Mouse (Mus musculus): ENCODE data around the gene Ofcc1. TPM values are rescaled to one million over a fixed set of nuclear protein-coding genes. Genes with fewer than 3 reads are reported as not detected.

The Ofcc1 gene
- polyA plus RNA-seq, 1 experiment = not detected

DNA sequence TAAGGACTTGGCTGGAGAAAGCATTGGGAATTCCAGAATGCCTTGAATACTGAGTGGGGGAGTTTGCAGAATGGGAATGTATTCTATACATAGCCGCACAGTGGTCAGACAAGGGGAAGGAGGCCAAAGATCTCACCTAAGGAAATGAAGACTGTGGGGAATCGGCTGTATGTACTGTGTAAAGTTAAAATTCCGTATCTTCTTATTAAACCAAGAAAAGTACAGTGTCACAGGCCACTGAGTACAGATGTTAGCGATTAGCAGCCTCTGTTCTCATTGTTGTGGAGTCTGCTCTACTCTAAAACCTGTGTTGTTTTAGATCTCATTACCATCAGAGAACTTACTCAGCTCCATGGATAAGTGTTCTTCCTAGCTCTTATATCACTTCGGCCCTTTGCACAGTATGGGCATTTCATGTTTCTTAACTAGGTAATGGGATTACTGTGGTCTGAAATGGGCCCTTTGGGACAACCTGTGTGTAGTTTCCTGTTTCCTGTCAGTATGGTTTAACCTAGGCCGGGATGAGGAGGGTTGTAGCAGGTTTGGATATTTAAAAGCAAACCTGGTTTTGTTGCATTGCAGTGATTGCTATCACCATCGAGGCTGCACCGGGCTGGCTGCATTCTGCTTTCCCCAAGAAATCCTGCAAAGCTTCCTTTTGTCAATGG lies 392.8 kb downstream of the Ofcc1 start:
- H3K9me3 ChIP-seq (ENCODE audit: control insufficient read depth, low read length) = no peaks in the 10 kb centered on the region; the same call in 1 of the 2 replicates
- no peak overlapping the region for H3K4me3 ChIP-seq (replicated peaks)
- no peaks in the 10 kb centered on the region for H3K4me1 ChIP-seq (ENCODE audit: control insufficient read depth)
- TF ChIP-seq TAL1 (IDR thresholded peaks at IDR 0.05; ENCODE audit: low read length) (no peak), GATA1 (IDR thresholded peaks at IDR 0.05; ENCODE audit: low read length) (no peak)
- no peaks in the 10 kb centered on the region for H3K27me3 ChIP-seq (ENCODE audit: control insufficient read depth)
- no peaks in the 10 kb centered on the region for H3K36me3 ChIP-seq (ENCODE audit: control insufficient read depth)

GRCm38 (mm10) chr13:39957226-39957625 lies 404.0 kb downstream of the Ofcc1 start:
- no peaks in the 10 kb centered on the region for H3K27me3 ChIP-seq (ENCODE audit: control insufficient read depth)
- H3K4me1 ChIP-seq (ENCODE audit: control insufficient read depth) = no peaks in the 10 kb centered on the region
- no peaks in the 10 kb centered on the region for H3K36me3 ChIP-seq (ENCODE audit: control insufficient read depth)
- no peak overlapping the region for H3K4me3 ChIP-seq (replicated peaks)
- TF ChIP-seq TAL1 (IDR thresholded peaks at IDR 0.05; ENCODE audit: low read length) (no peak), GATA1 (IDR thresholded peaks at IDR 0.05; ENCODE audit: low read length) (no peak)
- H3K9me3 ChIP-seq (ENCODE audit: control insufficient read depth, low read length) = no peaks in the 10 kb centered on the region

DNA sequence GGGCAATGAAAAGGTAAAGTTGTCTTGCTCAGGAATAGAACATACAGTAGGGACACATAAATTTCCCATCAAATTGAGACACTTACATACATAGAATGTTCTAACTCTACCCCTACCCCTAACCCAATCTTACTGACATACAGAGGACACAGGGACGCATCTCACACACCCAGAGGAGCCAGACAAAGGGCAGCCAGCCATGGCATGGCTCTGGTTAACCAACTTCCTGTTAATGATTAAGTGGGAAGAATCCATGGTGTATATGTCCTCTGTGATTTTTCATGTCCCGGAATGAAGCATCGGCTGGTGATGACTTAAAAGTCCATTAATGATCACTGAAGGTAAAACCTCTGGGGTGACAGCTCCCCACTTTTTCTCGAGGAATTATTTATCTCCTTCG lies 405.2 kb downstream of the Ofcc1 start:
- TF ChIP-seq GATA1 (IDR thresholded peaks at IDR 0.05; ENCODE audit: low read length) (no peak), TAL1 (IDR thresholded peaks at IDR 0.05; ENCODE audit: low read length) (no peak)
- no peak overlapping the region for H3K4me3 ChIP-seq (replicated peaks)
- H3K36me3 ChIP-seq (ENCODE audit: control insufficient read depth) = no peaks in the 10 kb centered on the region

More for the DNA sequence above, 405.2 kb downstream of the Ofcc1 start:
- Histone ChIP-seq H3K27me3 (ENCODE audit: control insufficient read depth) (no peaks in the 10 kb centered on the region), H3K9me3 (ENCODE audit: control insufficient read depth, low read length) (no peaks in the 10 kb centered on the region), H3K4me1 (ENCODE audit: control insufficient read depth) (no peaks in the 10 kb centered on the region)

All from erythroblast, embryonic 14.5 days (primary cell).